Mouse (Mus musculus) MN1 (cell line): ENCODE results near the gene Cdk5rap2.

ENCODE experiments used
- DNase-seq: peaks from one replicate; pipeline ENCODE4 v3.0.0-alpha.2; 2016; ENCODE audit warnings: low spot score

Gene Cdk5rap2

DNA sequence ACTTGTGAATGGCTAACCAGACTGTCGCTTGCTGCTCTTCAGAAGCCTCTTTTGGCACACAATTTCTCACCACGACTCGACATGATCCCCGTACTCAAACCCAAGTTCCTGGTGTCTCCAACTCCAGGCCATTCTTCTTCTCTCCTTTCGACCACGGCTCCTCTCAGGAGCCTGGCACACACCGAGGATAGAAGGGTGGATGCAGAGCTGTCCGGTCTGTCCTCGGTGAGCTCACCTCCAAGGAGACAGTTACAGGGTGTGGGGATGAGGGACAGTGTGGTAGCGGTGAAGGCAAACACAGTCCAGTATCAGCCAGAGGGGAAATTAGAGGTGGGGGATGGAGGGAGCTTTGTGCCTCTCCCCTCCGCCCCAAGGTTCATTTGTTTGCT lies 149.8 kb downstream of the Cdk5rap2 start:
- no peak for DNase-seq

DNA sequence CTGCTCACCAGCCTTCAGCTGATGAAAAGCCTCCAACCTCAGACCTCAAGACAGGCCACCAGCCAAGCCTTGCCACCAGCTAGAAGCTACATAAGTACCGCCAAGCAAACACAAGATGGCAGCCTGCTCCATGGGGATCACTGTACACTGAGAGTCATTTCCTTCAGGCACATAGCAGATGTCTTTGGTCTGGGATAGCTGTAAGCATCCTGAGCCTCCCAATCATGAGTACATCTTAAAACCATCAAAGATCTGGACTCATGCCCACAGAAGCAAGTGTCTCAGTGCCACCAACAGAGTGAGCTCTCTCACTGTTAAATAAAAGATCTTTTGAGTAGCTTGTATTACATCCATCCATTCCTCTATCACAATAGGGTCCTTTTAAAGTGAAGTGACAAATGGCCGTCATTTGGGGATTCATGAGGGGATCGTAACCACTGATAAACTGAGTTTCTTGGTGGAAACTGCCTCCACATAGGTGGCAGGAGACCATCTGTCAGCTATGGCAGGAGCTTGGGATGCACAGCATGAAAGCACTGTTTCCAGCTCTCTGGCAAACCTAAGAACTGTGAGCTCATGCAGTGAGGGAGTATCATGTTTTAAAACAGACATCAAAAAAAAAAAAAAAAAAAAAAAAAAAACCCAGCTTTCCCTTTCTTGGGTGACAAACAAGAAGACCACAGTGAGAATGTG lies 150.4 kb downstream of the Cdk5rap2 start:
- DNase-seq = peak; percentile 10

DNA sequence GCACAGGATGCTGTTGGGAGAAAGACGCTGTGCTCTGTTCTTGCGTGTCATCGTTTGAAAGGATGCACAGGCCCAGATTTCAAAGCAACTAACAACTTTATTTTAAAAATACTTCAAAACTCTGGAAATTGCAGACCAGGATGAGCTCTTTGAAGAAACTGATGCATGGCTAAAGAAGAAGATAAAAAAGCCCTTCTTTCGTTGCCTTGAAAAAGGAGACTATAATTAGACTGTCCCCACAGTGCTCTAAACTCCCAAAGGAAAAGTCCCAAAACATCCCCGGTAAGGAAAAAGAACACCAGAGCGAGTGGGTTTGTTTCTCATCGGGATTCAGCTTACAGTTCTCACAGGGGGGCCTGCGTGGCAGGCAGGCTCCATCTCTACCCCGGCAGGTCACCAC lies 151.4 kb downstream of the Cdk5rap2 start:
- DNase-seq = no peak

DNA sequence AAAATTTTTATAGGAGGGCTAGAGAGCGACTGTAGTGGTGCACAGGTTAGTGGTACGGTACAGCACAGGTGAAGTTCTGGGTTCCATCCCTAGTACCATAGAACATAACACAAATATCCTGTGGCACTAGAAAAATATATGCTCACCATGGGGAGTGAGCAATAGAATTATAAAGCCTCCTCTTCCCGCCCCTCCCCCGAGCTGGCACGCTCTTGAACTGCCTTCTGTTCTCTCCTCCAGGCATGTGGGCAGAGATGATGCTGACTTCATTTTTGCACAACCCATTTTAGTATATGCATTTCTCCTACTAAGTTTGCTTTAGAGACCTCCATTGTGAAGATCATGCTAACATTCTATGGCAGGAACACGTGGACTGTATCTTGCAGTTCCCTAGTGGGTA lies 152.0 kb downstream of the Cdk5rap2 start:
- no peak for DNase-seq

DNA sequence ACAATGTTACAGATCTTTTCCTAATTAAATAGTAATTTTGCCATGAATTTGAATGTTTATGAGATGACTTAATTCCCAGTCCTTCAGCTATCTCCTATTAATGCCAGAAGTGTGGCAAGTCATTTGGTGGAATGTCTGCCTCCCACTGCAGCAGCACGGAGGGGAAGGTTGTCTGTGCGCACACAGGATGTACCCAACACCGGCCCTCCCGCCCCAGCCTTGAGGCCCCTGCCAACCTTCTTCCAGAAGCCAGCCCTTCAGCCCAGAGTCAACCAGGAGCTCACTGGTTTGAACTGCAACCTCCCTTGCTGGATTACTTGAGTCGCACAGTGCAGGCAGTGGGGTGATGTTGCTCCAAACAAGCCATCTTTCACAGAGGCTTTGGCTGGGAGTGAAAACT lies 158.5 kb downstream of the Cdk5rap2 start:
- DNase-seq = no peak

DNA sequence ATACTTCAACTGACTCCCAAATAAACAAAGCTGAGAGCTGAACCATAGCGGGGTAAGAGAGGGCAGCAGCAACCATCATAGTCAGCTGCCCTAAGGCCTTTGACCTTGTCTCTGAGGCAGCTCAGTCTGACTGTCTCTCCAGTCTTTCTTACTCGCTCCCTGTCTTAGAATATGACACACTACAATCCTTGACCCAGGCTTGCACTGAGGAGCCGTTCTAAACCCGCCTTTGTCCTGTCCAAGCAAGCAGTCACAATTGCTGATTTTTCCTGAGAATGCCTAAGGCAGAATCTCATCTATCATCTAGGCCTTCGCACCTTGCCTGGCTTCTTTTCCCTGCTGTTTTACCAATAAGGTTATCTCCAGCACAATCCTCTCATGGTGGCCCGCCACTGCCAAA lies 164.5 kb downstream of the Cdk5rap2 start:
- no peak for DNase-seq

DNA sequence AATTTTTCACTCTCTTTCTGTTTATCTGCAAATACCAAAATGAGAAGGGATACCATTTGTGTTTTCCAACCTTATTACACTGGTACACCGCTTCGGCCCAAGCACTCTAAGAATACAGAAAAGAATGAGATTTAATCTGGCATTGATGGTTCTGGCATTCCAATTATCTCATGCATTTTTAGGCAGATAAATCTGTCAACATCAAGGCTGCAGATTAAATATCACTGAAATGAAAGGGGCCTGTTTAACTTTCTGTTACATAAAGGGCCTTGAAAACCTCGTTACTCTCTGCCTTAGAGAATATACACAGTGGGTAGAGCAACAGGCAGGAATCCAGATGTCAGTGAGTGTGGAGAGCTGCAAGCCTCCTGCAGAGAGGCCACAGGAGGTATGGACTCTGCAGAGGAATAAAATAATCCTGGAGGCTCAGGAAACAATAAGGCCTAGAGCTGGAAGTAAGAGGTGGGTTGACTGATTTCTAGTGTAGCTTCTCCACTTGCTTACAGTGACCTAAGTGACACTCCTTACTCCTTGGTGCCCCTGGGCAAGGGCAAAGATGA lies 166.6 kb downstream of the Cdk5rap2 start:
- DNase-seq = no peak

DNA sequence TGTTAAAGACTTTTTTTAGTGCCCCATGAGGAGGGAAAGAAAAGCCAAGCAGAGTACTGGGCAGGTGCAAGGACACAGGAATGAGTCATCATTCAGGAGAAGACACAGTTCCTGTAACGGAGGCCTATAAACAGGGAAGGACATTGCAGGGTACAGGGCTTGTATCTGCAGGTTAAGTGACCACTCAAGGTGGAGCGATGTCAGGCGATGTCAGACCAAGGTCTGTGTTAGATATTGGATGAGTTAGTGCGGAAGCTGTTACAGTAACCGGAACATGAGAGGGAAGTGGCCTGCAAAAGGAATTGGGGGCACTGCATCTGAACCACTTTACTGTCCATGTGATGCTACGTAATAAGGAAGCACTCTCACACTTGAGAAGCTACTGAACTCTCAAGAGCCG lies 170.5 kb downstream of the Cdk5rap2 start:
- no peak for DNase-seq

DNA sequence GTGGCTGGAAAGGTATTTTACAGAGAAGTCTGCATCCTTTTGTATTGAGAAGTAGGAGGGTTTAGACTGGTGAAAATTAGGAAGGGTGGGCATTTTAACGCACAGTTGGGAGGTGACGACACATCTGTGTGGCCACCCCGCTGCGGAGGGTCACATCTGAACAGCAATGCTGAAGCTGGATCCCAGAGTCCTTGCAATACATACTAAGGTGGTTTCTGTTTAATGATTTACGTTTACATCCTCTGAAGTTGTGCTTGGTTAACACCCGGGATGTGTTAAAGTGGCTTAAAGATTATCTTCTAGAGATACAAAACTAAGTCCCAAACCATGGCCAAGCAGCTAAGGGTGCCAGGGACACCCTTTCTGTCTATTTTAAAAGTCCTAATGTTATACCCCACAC lies 171.4 kb downstream of the Cdk5rap2 start:
- no peak for DNase-seq

DNA sequence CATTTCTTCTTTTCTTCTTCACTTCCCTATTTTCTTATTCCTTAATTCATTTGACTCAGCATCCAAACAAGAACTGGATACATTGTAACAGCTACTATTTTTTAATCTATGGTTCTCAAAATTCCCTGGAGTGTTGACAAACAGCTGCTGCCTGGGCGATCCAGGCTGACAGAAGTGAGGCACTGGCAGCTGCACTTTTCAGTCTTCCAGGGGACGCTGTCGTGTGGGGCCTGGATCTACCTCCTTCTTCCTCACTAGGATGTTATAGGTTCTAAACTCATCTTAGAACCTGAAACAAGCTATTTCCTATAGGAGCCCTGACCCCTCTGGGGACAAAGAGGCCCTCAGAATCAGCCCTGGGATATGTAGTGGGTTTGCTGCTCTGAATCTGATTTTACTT lies 177.9 kb downstream of the Cdk5rap2 start:
- DNase-seq = no peak

DNA sequence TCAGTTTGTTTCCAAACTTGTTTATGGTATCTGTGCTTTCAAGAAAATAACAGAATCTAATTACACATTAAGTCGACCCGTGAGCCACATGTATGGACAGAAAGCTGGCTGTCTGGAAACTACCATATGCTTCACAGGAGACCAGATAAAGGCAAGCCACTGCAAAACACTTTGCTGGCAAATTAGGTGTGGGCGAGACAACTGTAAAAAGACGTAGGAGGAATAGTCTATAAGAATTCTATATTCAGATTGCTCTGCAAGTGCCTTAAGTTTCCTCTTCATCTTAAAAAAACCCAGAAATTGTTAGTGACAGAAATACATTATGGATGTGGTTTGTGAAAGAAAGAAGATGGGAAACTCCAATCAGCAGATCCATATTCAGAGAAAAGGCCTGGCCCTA lies 180.4 kb downstream of the Cdk5rap2 start:
- DNase-seq = no peak

DNA sequence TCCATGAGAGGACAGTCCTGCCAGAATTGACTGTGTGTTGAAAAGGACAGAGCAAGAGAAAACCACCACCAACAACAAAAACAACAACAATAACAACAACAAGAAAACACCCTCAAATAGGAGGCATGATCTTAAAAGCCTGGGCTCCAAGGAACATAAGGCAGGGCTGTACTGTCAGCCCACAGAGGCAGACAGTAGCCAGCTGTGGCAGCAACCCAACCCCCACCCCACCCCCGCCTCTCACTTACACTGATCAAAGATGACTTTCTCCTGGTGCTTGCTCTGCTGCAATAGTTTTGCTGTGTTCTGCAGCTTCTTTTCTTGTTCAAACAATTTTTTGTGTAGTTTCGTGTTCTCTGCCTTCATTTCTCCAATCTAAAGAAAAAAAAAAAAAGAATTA lies 181.9 kb downstream of the Cdk5rap2 start:
- no peak for DNase-seq

DNA sequence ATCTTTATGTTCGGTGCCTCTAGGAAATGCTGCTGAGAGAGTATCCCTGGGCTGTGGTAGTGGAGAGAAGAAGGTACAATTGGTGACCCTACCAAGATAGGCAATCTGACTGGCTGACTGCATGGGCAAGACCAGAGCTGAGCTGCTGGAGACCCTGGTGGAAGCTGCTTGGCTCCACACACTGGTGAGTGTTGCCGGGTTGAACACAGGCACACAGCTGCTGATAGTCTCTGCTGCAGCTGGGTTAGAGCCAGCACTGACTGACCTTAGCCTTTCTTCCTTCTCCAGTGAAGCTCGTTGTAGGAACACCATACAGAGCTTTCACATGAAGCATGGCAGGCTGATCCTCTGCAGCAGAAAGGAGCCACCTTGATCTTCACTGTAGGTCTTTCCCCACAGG lies 182.6 kb downstream of the Cdk5rap2 start:
- DNase-seq = no peak

DNA sequence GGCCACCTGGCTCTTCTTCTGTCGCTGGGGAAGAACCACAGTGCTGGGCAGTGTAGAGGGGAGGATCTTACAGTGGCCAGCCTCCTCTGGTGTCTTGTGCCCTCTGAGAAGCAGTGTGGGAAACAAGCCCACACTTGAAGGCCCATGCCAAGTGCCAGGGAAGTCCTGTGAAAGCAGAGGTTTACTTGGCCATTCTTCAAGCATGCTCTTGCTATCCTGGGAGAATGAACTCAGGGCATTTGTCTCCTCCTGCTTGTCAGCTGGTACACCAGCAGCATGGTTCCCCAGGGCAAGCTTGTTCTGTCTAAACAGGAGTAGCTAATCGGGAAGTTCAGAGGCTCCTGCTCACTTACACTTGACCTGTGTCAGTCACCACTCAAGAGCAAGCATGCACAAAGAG lies 185.7 kb downstream of the Cdk5rap2 start:
- no peak for DNase-seq

DNA sequence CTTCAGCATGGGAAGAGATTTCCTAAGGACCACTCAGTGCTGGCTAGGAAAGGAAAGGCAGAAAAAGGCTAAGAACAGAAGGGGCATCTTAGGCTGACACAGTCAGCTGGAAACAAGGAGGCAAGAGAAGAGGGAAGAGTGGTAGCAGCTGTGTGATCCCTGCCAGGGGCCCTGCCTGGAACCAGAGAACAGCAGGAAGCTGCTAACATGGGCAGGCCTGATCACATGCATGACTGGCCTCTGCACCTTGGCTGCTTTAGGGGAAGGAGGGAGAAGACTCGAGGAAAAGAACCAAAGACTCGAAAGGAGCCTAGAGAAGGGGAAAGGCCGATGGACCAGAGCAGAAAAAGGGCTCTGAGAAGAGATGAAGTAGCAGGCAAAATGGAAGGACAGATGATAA lies 188.4 kb downstream of the Cdk5rap2 start:
- DNase-seq = no peak

DNA sequence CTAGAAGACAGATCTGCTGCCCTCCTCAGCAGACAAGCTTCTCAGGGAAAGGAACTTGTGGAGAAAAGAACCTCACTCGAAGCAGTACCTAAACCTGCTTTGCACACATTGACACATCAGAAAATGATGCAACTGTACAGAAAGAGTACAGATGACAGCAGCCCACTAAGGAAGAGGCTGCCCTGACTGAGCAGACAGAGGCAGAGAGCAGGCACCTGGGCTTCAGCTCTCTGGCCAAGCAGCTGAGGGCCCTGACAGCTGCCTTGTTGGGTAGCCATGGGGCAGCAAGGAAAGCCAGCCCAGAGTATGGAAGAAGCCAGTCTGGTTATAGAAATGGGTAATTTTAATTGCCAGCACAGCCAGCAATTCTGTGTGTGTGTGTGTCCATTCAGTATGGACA lies 188.9 kb downstream of the Cdk5rap2 start:
- peak; percentile 58 for DNase-seq

DNA sequence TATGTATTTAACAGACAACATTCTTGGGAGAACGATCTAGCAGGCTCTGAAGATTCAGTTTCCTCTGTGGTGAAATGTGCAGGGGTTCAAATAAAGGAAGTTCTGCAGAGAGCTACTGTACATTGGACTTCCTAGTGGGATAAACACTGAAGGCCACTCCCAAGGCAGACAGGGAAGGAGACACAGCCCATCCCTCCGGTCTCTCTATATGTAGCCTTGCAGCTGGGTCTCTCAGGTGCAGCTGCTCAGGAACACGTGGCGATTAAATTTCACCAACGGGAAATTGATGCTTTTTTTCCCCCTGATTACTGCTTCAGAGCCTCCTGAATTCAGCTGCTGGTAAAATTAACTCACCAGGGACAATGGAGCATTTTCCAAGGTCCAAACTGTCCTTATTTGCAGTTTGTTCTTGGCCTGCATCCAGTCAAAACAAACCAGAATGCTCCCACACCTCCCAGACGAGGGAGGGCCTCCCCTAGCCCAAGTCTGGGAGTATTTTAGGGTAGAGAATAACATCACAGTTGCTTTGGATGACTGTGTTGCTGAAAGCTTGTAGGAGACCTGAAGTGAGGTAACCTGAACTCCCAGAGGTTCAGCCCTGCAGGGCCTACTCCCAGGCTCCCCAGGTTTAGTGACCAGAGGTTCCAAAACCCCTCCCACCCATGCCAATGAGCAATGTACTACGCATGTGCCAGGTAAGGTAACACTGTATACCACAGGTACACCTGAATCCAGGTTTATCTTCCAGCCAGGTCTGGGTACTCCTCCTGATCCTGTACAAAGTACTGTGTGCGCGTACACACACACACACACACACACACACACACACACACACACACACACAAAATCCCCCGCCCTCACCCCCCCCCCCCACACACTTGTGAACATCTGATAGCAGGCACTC lies 189.7 kb downstream of the Cdk5rap2 start:
- DNase-seq = peak; percentile 35

DNA sequence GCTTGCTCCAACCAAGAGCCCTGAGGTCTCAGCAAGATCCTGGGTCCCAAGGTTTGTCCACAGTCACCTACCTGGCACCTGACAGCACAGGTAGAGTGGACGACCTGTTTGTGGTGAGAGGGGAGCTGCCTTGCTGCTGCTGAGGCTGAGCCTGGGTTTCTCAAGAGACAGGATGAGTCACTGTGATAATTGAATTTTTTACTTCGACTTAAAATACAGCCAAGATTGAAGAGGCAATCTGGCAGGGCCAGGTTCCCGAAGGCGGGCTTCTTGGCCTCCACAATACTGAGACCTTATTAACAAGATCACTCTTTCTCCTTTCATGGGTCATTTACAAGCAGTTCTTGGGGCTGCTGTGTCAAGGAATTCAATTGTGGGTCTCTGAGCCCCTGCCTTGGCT lies 190.5 kb downstream of the Cdk5rap2 start:
- peak; percentile 78 for DNase-seq

DNA sequence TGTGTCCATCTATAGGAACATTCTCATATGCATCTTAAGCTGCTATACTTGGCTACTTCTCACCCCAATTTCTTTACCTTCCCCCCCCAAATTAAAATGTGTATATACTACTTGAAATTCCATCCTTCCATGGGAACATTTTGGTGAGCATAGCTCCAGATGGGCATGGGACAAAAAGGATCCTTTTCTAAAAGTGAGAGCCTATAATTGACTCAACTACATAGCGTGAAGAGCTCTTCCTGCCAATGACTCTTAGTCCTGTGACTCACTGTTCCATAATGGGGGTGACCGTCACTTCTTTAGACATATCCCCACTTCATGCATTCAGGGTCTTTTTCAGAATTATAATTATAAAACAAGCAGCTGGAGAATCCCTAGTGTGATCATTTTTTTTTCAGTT lies 224.3 kb downstream of the Cdk5rap2 start:
- DNase-seq = no peak
